Mouse (Mus musculus) B cell, adult 2 months (primary cell): ENCODE results near the gene Ints12.

Experiments
- DNase-seq, 2 experiments: peaks; one replicate each; pipeline ENCODE4 v3.0.0; 2022

Gene Ints12

DNA sequence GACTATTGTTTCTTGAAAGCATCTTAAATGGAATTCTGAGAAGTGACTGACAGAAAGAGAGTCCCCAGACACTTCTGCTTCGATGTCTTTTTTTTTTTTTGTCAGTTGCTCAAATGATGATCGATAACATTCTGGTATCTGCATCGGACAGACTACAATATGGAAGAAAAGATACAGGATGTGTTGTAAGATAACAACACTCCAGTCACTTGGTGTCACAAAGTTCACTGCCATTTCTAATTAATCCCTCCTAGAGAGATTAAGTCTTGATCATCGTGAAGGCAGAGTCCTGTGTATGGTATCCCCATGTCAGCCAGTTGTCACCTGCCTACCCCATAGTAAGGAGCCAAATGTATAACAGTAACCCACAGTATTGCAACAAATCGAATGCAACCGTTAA is 60.0 kb downstream of the Ints12 start:
- DNase-seq, result no peak

DNA sequence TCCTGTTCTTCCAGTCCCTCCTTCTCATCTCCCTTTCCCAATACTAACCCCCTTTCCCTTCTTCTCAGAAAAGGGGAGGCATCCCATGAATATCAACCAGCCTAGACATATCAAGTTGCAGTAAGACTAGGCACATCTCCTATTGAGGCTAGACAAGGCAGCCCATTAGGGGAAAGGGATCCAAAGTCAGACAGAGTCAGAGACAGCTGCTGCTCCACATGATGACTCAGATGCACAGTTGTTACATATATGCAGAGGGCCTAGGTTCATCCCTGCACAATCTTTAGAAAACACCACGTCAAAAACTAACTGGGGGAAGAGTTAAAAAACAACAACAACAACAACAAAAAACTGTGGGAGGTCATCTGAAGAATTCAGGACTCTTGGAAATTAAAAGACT is 61.2 kb downstream of the Ints12 start:
- DNase-seq, result no peak

DNA sequence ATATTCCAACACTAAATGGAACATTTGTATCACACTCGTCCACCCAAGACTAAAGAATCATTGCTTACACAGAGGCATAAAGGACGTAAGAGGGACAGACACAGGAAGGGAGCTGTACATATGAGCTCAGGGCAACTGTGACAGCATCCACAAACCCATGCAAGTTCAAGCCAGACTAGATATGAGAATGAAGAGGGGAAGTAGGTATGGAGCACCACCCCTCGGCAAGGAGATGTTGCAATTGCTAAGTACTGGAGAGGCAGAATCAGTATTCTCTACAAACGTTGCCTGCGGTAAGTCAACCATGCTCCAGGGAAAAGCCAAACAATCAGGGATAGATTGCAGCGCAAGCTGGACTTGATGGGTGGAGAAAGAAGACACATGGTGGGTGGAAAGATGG is 62.0 kb downstream of the Ints12 start:
- DNase-seq, result no peak

GRCm38 (mm10) chr3:133154683-133155082 is 63.0 kb downstream of the Ints12 start:
- no peak for DNase-seq

- no peak for DNase-seq
These were observed 66.6 kb downstream of the Ints12 start for GRCm38 (mm10) chr3:133158260-133158659.
